Mouse (Mus musculus): ENCODE measurements around the gene Efcab10. TPM values are rescaled to one million over a fixed set of nuclear protein-coding genes. Genes with fewer than 3 reads are reported as not detected.
A peak's percentile ranks its signal among the peaks of the same experiment; 100 is the strongest.

The Efcab10 gene
- 1.2 and 1.4 TPM in 2 replicates for polyA plus RNA-seq (2016; fragmentation: Nextera tagmentation; extraction: Ambion mirVana)

- Histone ChIP-seq H3K27ac (no peak within 1 kb of the TSS), H3K36me3 (replicated peaks) (no peaks in the 10 kb centered on the region), H3K4me3 (replicated peaks) (peak within 1 kb of the TSS; percentile 34), H3K4me1 (peaks cover 11% of the 10 kb centered on the region), H3K9ac (peak within 1 kb of the TSS; percentile 59), H3K4me2 (peak within 1 kb of the TSS; percentile 62), H3K9me3 (no peaks in the 10 kb centered on the region), H3K27me3 (peaks cover 7% of the 10 kb centered on the region; the same call in 1 of the 2 replicates)
- peak; percentile 87 for ATAC-seq (ENCODE audit: low FRiP score)
- WGBS = 11% methylated on average over 24 of the region's 24 CpGs
Observed at GRCm38 (mm10) chr12:33394804-33395623, at the start of gene Efcab10. Gene Efcab10, plus strand, starts transcription at chr12:33394854.

GRCm38 (mm10) chr12:33344970-33345772 is 49.5 kb upstream of the Efcab10 start:
- Histone ChIP-seq H3K4me2 (peak overlapping the region; percentile 53), H3K4me3 (replicated peaks) (peak overlapping the region; percentile 20), H3K4me1 (peaks cover 31% of the 10 kb centered on the region), H3K36me3 (replicated peaks) (peaks cover 5% of the 10 kb centered on the region), H3K9ac (peak overlapping the region; percentile 36), H3K27me3 (peaks cover 25% of the 10 kb centered on the region; the same call in 1 of the 2 replicates), H3K27ac (0 out of 2 replicates have a peak overlapping the region, but pooled peaks have one; percentile 1), H3K9me3 (no peaks in the 10 kb centered on the region)
- 5% methylated on average over 23 of the region's 25 CpGs for WGBS
- peak; percentile 51; the same call in 1 of the 2 replicates for ATAC-seq (ENCODE audit: low FRiP score)

- WGBS = 32% methylated on average over 23 of the region's 23 CpGs
- Histone ChIP-seq H3K9me3 (0 out of 2 replicates have a peak, but pooled peaks cover 3% of the 10 kb centered on the region), H3K4me2 (peak overlapping the region; percentile 53), H3K36me3 (replicated peaks) (peaks cover 12% of the 10 kb centered on the region), H3K27me3 (peaks cover 25% of the 10 kb centered on the region; the same call in 1 of the 2 replicates), H3K4me3 (replicated peaks) (no peak overlapping the region; the same call in 1 of the 2 replicates), H3K27ac (no peak overlapping the region), H3K9ac (no peak overlapping the region), H3K4me1 (peaks cover 30% of the 10 kb centered on the region)
- ATAC-seq (ENCODE audit: low FRiP score) = no peak
Observed at GRCm38 (mm10) chr12:33345773-33346435, 48.8 kb upstream of the Efcab10 start.

- 85% methylated on average over 4 of the region's 4 CpGs for WGBS
- Histone ChIP-seq H3K4me2 (no peak overlapping the region), H3K36me3 (replicated peaks) (peaks cover 12% of the 10 kb centered on the region), H3K4me1 (no peaks in the 10 kb centered on the region), H3K9me3 (0 out of 2 replicates have a peak, but pooled peaks cover 3% of the 10 kb centered on the region), H3K9ac (no peak overlapping the region), H3K27ac (no peak overlapping the region), H3K4me3 (replicated peaks) (no peak overlapping the region), H3K27me3 (no peaks in the 10 kb centered on the region)
- ATAC-seq (ENCODE audit: low FRiP score) = no peak
Observed at GRCm38 (mm10) chr12:33352671-33353070, 42.0 kb upstream of the Efcab10 start.

GRCm38 (mm10) chr12:33358345-33358744 is 36.3 kb upstream of the Efcab10 start:
- Histone ChIP-seq H3K4me1 (no peaks in the 10 kb centered on the region), H3K9me3 (no peaks in the 10 kb centered on the region), H3K4me3 (replicated peaks) (no peak overlapping the region), H3K27ac (no peak overlapping the region), H3K27me3 (no peaks in the 10 kb centered on the region), H3K9ac (no peak overlapping the region), H3K4me2 (no peak overlapping the region), H3K36me3 (replicated peaks) (peaks cover 12% of the 10 kb centered on the region; the same call in 1 of the 2 replicates)
- no peak for ATAC-seq (ENCODE audit: low FRiP score)
- WGBS = 94% methylated on average over 10 of the region's 10 CpGs

GRCm38 (mm10) chr12:33359209-33359608 is 35.4 kb upstream of the Efcab10 start:
- no peak overlapping the region for H3K9ac ChIP-seq
- H3K9me3 ChIP-seq = no peaks in the 10 kb centered on the region
- H3K4me2 ChIP-seq = no peak overlapping the region
- 95% methylated on average over 7 of the region's 7 CpGs for WGBS
- 0 out of 2 replicates have a peak, but pooled peaks cover 12% of the 10 kb centered on the region for H3K36me3 ChIP-seq (replicated peaks)
- no peaks in the 10 kb centered on the region for H3K4me1 ChIP-seq
- ATAC-seq (ENCODE audit: low FRiP score) = no peak
- H3K4me3 ChIP-seq (replicated peaks) = no peak overlapping the region
- no peak overlapping the region for H3K27ac ChIP-seq
- H3K27me3 ChIP-seq = no peaks in the 10 kb centered on the region

GRCm38 (mm10) chr12:33359878-33360482 is 34.7 kb upstream of the Efcab10 start:
- no peak for ATAC-seq (ENCODE audit: low FRiP score)
- Histone ChIP-seq H3K27me3 (no peaks in the 10 kb centered on the region), H3K4me1 (no peaks in the 10 kb centered on the region), H3K4me2 (no peak overlapping the region), H3K9me3 (no peaks in the 10 kb centered on the region), H3K36me3 (replicated peaks) (0 out of 2 replicates have a peak, but pooled peaks cover 12% of the 10 kb centered on the region), H3K9ac (no peak overlapping the region), H3K27ac (no peak overlapping the region), H3K4me3 (replicated peaks) (no peak overlapping the region)
- 90% methylated on average over 5 of the region's 5 CpGs for WGBS

- H3K4me3 ChIP-seq (replicated peaks) = no peak overlapping the region
- no peaks in the 10 kb centered on the region for H3K4me1 ChIP-seq
- no peak overlapping the region for H3K9ac ChIP-seq
- H3K9me3 ChIP-seq = no peaks in the 10 kb centered on the region
- 0 out of 2 replicates have a peak, but pooled peaks cover 12% of the 10 kb centered on the region for H3K36me3 ChIP-seq (replicated peaks)
- ATAC-seq (ENCODE audit: low FRiP score) = no peak
- peak overlapping the region; percentile 13; the same call in 1 of the 2 replicates for H3K27ac ChIP-seq
- 72% methylated on average over 6 of the region's 6 CpGs for WGBS
- H3K4me2 ChIP-seq = no peak overlapping the region
- no peaks in the 10 kb centered on the region for H3K27me3 ChIP-seq
Observed at GRCm38 (mm10) chr12:33360729-33361128, 33.9 kb upstream of the Efcab10 start.

- no peaks in the 10 kb centered on the region for H3K27me3 ChIP-seq
- H3K36me3 ChIP-seq (replicated peaks) = peaks cover 11% of the 10 kb centered on the region
- no peak overlapping the region for H3K27ac ChIP-seq
- no peak for ATAC-seq (ENCODE audit: low FRiP score)
- WGBS = 90% methylated on average over 8 of the region's 8 CpGs
- H3K4me2 ChIP-seq = no peak overlapping the region
- H3K9ac ChIP-seq = no peak overlapping the region
- H3K9me3 ChIP-seq = no peaks in the 10 kb centered on the region
- no peaks in the 10 kb centered on the region for H3K4me1 ChIP-seq
- H3K4me3 ChIP-seq (replicated peaks) = no peak overlapping the region
Observed at GRCm38 (mm10) chr12:33364511-33364910, 30.1 kb upstream of the Efcab10 start.

- no peak for ATAC-seq (ENCODE audit: low FRiP score)
- Histone ChIP-seq H3K4me2 (no peak overlapping the region), H3K27me3 (no peaks in the 10 kb centered on the region), H3K4me1 (no peaks in the 10 kb centered on the region), H3K27ac (no peak overlapping the region), H3K4me3 (replicated peaks) (no peak overlapping the region), H3K36me3 (replicated peaks) (peaks cover 7% of the 10 kb centered on the region), H3K9ac (no peak overlapping the region), H3K9me3 (no peaks in the 10 kb centered on the region)
- 86% methylated on average over 8 of the region's 8 CpGs for WGBS
Observed at GRCm38 (mm10) chr12:33365133-33365532, 29.5 kb upstream of the Efcab10 start.

- no peak for ATAC-seq (ENCODE audit: low FRiP score)
- Histone ChIP-seq H3K27ac (no peak overlapping the region), H3K36me3 (replicated peaks) (peaks cover 6% of the 10 kb centered on the region), H3K4me3 (replicated peaks) (no peak overlapping the region), H3K27me3 (no peaks in the 10 kb centered on the region), H3K9me3 (no peaks in the 10 kb centered on the region), H3K4me1 (no peaks in the 10 kb centered on the region), H3K4me2 (no peak overlapping the region), H3K9ac (no peak overlapping the region)
- 92% methylated on average over 3 of the region's 3 CpGs for WGBS
Observed at GRCm38 (mm10) chr12:33369555-33369954, 25.1 kb upstream of the Efcab10 start.
